Mouse (Mus musculus): Measurements from ENCODE around the gene Nod1. TPM values are rescaled to one million over a fixed set of nuclear protein-coding genes. Genes with fewer than 3 reads are reported as not detected.
"Not testable (repeated sequence)": the region's sequence is repeated elsewhere in the genome, so short reads cannot be mapped to it uniquely, and the experiment has no call there.

Nod1 gene
- total RNA-seq, 2 experiments from 2014 or later, result 4.3 to 4.7 TPM

DNA sequence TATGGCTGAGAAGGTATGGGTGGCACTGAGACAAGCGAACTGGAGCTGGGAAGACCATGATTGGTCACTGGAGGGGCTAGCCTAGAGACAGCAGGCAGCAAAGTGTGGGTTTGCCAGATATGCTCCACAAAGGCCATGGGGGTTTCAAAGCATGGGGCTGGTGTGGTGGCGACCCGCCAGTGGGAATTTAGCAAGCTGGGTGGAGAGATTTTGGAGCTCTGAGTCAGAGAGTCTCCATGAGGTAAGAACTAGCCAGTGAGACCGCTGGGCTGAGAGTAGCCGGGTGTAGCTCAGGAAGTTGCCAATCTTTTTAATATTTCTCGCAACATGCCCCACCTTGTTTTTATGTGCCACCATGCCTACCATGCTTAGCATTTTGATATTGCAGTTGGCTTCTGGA is 15.7 kb upstream of the Nod1 start:
- intact Hi-C loops (cut with DNase I), result no loop called here

DNA sequence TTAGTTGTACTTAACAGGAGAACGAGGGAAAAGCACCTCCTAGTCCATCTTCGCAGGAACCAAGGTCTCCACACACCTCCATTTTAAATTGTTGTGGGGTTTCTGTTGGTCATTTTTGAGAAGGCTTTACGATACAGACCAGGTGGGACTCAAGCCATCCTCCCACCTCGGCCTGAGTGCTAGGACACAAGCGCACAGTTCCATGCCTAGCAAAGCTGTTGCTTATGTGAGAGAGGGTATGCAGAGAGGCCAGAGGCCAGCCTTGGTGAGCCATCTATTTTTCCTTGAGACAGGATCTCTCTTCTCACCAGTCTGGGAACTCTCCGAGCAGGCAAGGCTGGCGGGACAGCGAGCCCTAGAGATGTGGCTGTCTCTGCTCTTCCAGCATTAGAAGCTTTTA is 11.7 kb upstream of the Nod1 start:
- intact Hi-C loops (cut with DNase I), result no loop called here

More for the DNA sequence above, 15.7 kb upstream of the Nod1 start:
- no peak for DNase-seq (ENCODE audit: low spot score in 2 of 2)

DNA sequence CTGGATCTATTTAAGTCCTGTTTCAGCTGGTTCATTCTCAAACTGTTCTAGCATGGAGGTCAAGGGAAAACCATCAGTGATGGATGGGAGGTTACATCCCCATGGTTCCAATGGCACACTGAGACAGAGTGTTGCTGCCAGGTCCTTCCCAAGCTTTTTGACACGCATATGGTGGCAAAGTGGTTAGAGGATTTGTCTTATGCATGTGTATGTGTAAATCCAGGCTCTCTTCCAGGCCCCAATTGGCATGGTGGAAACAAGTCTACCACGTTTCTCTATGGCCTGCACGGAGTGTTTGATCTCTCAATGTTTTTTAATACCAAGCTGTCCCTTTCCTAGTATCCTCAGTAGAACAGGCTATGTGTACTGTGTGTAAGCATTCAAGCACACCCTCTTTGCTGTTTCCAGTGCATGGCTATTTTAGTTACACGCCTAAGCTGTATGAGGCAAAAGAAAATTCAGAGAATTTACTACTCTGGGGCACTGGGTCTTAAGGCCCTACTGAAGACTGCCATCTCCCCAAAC is 11.2 kb upstream of the Nod1 start:
- intact Hi-C loops (cut with DNase I), result no loop called here
- no peak for DNase-seq (ENCODE audit: low spot score in 2 of 2)

More for the DNA sequence above, 11.7 kb upstream of the Nod1 start:
- no peak for DNase-seq (ENCODE audit: low spot score in 2 of 2)

DNA sequence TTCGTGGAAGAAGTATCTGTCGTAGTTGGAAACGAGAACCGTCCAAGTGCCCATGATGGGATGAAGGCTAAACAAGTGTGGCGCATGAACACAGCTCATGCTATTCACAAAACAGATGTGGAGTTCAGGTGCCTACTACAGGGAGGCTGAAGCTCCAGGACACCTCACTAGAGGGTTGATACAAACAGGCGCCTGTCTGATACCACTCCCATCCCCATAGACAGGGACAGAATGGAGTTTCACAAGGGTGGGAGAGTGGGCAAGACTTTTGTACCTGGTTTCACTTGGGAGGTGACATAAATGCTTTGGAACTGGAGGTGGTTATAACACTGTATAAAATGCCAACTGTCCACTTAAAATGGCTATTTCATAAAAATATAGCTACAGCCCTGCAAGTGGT is 7.0 kb upstream of the Nod1 start:
- no peak for DNase-seq (ENCODE audit: low spot score in 2 of 2)
- intact Hi-C loops (cut with DNase I), result no loop called here

DNA sequence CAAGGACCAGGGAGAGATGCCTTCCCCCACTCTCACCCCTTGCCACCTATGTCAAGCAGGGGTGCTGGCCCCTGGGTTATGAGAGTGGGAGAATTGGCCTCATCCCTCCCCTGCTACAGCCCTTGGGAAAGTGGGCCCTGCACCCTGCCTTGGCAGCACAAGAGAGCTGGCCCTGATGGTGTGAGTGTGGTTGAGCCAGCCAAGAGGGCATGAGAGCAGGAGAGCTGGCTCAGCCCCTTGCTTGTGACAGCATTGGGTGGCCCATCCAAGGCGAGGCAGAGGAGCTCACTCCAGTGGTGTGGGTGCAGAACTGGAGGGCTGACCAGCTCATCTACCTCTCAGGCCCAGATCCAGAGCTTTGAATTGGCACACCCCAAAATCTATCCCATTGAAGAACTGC is 3.2 kb upstream of the Nod1 start:
- intact Hi-C loops (cut with DNase I), result no loop called here

DNA sequence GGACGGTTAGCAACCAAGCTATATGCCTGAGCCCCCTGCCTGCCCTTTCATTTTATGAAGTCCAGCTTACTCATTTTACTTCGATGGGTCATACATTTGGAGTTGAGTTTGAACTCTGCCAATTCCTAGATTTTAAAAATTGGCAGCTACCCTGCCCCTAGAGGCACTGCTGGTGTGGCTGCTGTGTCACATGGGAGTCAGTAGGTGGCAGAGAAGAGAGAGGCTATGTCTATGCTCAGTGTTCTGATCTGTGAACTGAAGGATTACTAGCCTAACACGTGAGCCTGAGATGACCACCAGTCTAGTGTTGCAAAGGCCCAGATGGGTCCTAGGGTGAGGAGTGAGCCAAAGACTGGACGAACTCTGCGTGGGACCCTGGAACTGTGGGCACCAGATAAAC is 2.1 kb upstream of the Nod1 start:
- intact Hi-C loops (cut with DNase I), result loop anchor here (5.0 kb wide), 1 partner anchor 157 kb away; the partner anchor contains the start of gene Znrf2

More for the DNA sequence above, 3.2 kb upstream of the Nod1 start:
- no peak for DNase-seq (ENCODE audit: low spot score in 2 of 2)

DNA sequence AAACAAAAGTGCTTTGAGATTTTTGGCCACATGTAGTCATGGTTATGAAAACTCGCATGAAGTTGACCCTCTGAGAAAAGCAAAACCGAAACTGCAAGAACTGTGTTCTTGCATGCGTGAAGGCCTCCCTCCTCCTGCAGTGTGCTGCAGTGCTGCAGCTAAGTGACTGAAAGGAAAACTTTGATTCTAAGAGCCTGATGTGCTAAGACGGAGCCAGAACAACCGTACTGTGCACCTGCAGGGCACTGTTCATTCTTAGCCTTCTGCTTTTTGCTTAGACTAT is 458 bp upstream of the Nod1 start:
- no peak for DNase-seq (ENCODE audit: low spot score in 2 of 2)
- intact Hi-C loops (cut with DNase I), result loop anchor here (5.0 kb wide), 1 partner anchor 156 kb away; the partner anchor contains the start of gene Znrf2

More for the DNA sequence above, 2.1 kb upstream of the Nod1 start:
- DNase-seq (ENCODE audit: low spot score in 2 of 2), result no peak

DNA sequence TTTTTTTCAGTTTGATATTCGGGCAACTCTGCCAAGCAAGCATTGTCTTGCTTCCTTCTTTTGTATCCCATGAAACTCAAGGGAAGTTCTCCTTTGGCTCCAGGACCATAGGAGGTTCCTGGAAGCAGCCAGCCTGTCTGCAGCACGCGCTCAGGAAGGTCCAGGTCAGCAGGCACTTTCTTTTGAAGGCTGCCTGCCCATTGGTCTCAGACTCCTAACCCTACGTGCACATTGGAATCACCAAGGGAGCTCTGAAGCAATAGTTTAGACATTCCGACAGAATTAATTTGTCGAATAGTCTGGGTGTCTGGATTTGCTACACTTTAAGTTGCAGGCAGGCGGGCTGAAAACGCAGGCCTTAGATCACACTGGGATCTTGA is 691 bp downstream of the Nod1 start:
- no peak for DNase-seq (ENCODE audit: low spot score in 2 of 2)
- intact Hi-C loops (cut with DNase I), result loop anchor here (5.0 kb wide), 1 partner anchor 154 kb away; the partner anchor contains the start of gene Znrf2

DNA sequence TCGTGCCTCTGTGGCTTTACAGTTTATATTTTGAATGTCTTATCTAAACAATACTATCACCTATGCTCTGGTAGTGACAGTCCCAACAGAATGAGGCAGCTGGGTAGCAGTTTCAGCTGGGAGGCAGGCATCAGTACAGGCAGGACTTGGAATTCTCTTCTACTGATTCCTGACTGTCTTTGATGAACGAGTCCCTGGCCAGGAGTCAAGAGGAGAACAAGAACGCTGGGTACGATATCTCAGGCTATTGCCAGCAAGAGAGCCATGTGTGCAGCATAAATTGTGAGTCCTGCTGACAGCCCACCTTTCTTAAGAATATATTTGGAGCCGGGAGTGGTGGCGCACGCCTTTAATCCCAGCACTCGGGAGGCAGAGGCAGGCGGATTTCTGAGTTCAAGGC is 1.9 kb downstream of the Nod1 start:
- no peak for DNase-seq (ENCODE audit: low spot score in 2 of 2)
- intact Hi-C loops (cut with DNase I), result loop anchor here (5.0 kb wide), 1 partner anchor 153 kb away; the partner anchor contains the start of gene Znrf2

DNA sequence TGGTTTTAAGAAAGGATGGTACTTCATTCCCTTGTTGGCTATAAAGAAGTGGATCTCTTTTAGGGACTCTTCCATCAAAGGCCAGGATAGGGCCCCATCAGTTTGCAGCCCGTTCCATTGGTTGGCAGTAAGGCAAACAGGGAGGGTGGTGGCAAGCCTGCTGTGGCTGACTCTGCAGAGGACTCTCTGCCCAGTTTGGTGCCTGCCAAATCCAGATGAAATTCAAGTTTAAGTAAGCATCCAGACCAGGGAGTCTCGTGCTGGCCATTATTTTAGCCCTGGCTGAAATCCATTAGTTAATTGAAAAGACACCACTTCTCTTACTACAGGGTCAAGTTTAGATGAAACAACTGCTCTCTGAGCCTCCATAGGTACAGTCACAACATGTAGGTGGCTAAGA is 2.6 kb downstream of the Nod1 start:
- DNase-seq (ENCODE audit: low spot score in 2 of 2), result no peak
- intact Hi-C loops (cut with DNase I), result loop anchor here (5.0 kb wide), 1 partner anchor 152 kb away; the partner anchor contains the start of gene Znrf2

DNA sequence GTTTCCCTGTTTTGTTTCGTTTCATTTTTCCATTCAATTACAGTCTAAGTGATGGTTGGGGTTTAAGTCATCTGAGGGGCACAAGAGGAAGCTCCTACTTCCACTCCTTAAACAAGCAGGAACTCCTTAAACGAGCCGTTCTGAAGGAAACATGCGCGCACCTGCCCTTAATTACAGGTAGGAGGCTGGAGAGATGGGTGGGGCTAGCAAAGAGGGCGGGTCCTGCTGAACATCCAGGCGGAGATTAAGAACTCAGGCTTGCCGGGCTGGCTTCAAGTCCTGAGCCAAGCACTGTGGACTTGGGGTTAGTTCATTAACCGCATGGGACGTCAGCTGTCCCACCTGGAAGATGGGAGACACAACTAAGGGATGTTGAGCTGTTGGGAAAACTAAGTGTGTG is 4.8 kb downstream of the Nod1 start:
- DNase-seq (ENCODE audit: low spot score in 2 of 2), result no peak
- intact Hi-C loops (cut with DNase I), result no loop called here

DNA sequence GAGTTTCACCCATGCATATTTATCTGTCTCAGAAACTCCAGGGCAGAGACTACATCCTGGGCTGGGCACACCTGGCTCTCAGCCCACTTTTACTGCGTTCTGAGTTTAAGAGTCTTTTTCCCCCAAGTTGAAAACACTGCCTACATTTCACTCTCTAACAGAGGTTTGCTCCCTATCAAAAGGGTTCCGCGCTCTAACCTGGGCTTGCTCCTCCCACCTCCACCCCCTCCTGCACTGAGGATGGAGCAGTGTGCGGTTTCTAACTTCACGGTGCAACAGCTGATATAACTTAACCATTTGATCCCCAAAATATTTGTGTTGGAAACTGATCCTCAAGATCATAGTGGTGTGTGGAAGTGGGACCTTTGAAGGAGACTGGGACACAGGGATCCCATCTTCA is 7.2 kb downstream of the Nod1 start:
- DNase-seq (ENCODE audit: low spot score in 2 of 2), result no peak
- intact Hi-C loops (cut with DNase I), result no loop called here

DNA sequence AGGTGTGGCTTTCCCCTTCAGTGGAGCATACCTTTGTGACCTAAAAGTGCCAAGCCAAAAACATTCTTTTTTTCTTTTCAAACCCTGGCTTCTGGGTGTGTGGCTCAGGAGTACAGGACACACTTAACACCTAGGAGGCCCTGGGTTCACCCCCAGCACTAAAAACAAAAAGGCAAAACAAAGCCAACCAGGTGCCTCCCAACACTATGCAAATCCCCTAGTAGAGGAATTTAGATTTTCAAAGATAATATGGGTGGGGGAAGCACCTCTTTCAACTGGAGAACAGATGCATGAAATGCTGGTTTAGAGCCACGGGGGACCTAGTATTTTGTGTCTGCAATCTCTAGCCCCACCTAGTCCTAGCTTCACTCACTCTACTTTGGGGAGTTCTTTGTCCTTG is 7.7 kb downstream of the Nod1 start:
- DNase-seq (ENCODE audit: low spot score in 2 of 2), result no peak
- intact Hi-C loops (cut with DNase I), result no loop called here

DNA sequence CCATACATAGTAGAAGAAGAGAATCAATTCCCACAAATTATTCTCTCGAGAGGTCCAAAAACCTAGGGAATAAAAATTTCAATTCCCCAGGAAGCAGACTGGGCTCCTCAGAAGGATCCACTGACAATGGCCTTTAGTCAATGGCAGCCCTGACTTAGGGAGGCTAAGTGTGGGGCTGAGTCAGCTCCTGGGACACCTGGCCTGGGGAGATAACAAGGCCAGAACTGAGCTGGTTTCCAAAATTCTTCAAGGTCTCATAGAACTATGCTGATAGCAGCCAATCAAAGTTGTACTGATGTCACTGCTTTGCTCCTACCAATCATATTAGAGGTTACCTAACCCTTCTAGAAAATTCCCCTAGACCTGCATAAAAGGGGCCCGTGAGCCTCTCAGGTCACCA is 8.8 kb downstream of the Nod1 start:
- DNase-seq (ENCODE audit: low spot score in 2 of 2), result no peak
- intact Hi-C loops (cut with DNase I), result no loop called here

DNA sequence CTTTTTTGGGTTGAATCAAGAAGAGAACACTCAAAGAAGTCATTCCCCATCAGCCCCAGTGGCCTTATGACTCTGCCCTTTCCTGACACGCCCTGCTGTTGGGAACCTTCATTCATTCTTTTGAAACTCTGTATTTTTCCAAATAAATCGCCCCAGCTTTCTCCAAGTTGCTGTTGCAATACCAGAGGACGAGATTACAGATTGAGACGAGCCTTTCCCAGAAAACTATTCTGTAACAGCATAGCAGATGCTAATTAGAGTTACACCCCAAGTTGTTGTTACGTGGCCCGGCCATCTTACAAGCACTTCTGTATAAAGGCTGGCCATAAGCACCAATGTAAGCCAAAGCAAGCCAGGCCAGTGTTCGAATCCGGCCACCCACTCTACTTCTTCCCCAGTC is 14.8 kb downstream of the Nod1 start:
- no peak for DNase-seq (ENCODE audit: low spot score in 2 of 2)
- intact Hi-C loops (cut with DNase I), result no loop called here

DNA sequence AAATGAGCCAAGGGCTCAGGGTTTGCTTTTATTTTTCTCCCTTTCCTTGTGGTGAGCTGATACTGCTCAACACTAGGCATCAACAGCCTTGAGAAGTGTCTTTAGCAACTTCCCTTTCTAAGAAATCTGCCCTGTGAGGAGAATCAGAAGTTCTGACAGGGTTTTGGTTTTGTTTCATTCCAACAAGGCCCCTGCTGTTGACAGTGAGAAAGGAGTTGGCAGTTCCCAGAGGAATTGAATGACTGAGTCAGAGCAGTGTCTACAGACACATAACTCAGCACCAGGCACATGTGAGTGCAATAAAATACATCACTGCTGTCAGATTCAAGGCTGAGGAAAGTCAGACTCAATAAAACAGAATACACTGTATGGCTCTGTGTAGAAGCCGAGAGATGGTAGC is 16.0 kb downstream of the Nod1 start:
- DNase-seq (ENCODE audit: low spot score in 2 of 2), result no peak
- intact Hi-C loops (cut with DNase I), result no loop called here

DNA sequence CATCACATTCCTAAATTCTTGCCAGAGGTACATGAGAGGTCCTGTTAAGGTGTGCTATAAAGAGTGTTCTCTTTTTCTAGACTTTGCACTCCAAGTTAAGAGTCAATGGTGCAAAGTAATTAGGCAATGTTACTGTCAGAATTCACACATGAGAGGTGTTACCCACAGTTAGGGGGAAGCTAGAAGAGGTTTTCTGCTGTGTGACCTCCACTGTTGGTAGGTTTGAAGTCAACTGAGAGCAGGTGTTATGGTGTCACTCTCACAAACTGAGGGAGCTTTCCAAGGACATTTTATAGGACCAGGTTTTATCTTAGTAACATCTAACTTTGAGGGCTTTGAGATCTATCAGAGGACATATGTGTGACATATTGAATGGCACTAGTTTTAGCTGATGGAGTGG is 16.5 kb downstream of the Nod1 start:
- intact Hi-C loops (cut with DNase I), result no loop called here
- no peak for DNase-seq (ENCODE audit: low spot score in 2 of 2)

DNA sequence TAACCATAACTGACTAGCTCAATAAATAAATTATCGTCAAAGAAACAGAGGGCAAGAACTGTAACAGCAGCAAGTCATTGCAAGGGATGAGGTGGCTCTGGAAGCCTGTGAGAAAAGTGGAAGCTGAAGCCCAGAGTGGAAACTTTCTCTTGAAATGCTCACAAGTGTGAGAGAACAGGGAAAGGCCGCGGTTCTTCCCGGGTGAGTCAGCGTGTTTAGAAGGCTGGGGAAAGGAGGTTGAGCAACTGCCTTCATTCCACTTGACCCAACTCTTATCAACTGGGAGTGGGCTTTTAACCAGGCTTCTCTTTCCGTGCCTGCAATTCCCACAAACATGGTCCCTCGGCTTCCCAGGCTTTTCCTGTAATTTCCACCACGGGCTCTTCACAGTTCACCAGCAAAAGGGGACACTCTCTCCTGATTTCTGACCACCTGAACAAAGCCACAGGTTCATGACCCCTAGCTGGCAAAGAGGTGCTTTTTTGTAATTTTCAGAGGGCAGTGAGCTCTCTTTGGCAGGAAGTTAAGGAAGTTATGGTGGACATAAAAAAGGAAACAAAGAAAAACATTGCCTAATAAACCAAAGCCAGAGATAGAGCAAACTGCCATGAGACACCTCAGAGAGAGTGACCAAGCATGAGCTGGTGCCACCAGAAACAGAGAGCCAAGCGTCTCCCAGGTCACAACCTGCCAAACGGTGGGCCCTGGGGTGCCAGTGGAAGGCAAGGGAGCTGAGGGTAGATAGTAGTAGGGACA is 17.6 kb downstream of the Nod1 start:
- intact Hi-C loops (cut with DNase I), result no loop called here
- DNase-seq (ENCODE audit: low spot score in 2 of 2), result no peak

DNA sequence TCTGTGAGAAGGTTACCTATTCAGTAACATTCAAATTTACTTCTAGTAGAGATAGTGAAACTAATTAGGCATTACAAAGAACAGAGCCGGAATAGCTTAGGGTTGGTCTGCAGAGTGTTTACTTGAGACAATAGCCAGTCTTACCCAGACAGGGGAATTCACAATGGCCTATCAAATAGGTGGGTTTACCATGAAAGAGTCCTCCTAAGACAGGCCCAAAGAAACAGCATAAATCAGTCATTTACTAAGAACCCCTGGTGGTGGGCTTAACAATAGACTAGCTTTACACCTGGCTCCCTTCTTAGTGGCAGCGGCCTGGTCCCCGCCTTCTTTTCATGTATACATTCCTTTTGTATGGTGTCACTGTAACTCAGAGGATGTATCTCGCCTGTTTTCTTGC is 19.0 kb downstream of the Nod1 start:
- DNase-seq (ENCODE audit: low spot score in 2 of 2); intact Hi-C loops (cut with DNase I): not testable (repeated sequence)

DNA sequence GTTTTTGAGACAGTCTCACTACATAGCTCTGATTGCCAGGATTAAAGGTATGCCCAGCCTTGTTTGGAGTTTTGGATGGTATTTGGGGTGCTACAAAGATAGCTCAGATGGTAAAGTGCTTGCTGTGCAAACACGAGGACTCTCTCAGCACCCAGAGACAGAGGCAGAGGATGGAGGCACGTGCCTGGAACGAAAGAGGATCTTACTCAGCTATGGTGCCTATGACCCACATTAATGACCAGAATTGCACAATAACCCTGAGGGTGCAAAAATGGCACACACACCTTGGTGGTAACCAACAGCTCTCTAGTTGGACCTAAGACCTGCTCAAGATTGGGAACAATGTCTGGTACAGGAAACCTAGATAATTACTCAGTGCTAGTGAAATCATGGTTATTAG is 19.9 kb downstream of the Nod1 start:
- intact Hi-C loops (cut with DNase I), result no loop called here
- DNase-seq (ENCODE audit: low spot score in 2 of 2), result no peak

DNA sequence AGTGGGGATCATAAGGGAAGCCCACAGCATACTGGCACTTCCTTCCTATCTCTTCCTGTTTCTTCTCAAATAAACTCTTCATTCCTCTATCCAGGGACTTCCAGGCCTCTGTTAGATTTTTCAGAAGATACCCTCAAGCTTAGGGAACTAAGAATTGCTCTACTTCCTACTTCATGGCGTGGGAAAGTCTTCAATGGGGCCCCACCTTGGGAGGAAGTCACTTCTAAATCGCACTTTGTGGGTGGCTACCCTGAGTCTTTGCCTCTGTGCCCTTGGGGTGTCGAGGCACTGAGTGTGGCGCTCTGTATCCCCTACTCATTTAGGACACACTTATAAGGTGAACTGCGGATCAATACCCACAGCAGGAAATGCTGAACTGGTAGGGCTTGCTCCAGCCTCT is 23.7 kb downstream of the Nod1 start:
- intact Hi-C loops (cut with DNase I), result no loop called here
- DNase-seq (ENCODE audit: low spot score in 2 of 2), result no peak

All from left cerebral cortex, postnatal 36 days (tissue).